Mouse (Mus musculus) liver, adult 2 months (tissue): ENCODE results near the gene Il18rap.

ENCODE experiments used
- CTCF ChIP-seq: fragments of 200-500 bp; IDR thresholded peaks from 2 replicates; pipeline ENCODE4 v1.5.1; 2011; ENCODE audit warnings: low read depth, low read length, control low read depth
- POLR2A ChIP-seq: fragments of 200-500 bp; IDR thresholded peaks from 2 replicates; pipeline ENCODE4 v1.6.1; 2011; ENCODE audit warnings: low read length, control low read depth; ENCODE audit not compliant: insufficient read depth; ENCODE audit errors: extremely low read depth

- TF ChIP-seq CTCF (peak; percentile 55; the same call in 1 of the 2 replicates), POLR2A (no peak)
Measured at GRCm38 (mm10) chr1:40579784-40580183, 64.6 kb downstream of the Il18rap start, which contains the start of gene Slc9a4.
